Mouse (Mus musculus) forebrain, embryonic 12.5 days (tissue): ENCODE measurements at regions not wholly inside any gene's neighbourhood (a gene's known extent, or its start where the extent isn't known, plus 50 kb on each side); places are given as distances from the start of the nearest gene placed in this dataset.

Experiments
- ATAC-seq: fragments of 200-750 bp; cut with Nextera tagmentation; 2 replicates; pipeline ENCODE4 v1.8.0; 2017; ENCODE audit warnings: moderate TSS enrichment; ENCODE audit not compliant: low FRiP score
- H3K27ac ChIP-seq: fragments of 300-500 bp; sonication (generic); 2 replicates; pipeline ENCODE4 v1.5.1; 2016; ENCODE audit warnings: mild to moderate bottlenecking
- H3K27me3 ChIP-seq: fragments of 300-500 bp; sonication (generic); 2 replicates; pipeline ENCODE4 v1.6.1; 2016; ENCODE audit warnings: mild to moderate bottlenecking
- H3K36me3 ChIP-seq: fragments of 300-500 bp; sonication (generic); replicated peaks from 2 replicates; pipeline ENCODE4 v1.6.1; 2016; ENCODE audit warnings: mild to moderate bottlenecking
- H3K4me1 ChIP-seq: fragments of 300-500 bp; sonication (generic); 2 replicates; pipeline ENCODE4 v1.6.1; 2016
- H3K4me2 ChIP-seq: fragments of 300-500 bp; sonication (generic); 2 replicates; pipeline ENCODE4 v1.6.1; 2016; ENCODE audit warnings: mild to moderate bottlenecking, moderate library complexity
- H3K4me3 ChIP-seq: fragments of 300-500 bp; sonication (generic); replicated peaks from 2 replicates; pipeline ENCODE4 v1.5.1; 2016; ENCODE audit warnings: mild to moderate bottlenecking
- H3K9ac ChIP-seq: fragments of 300-500 bp; sonication (generic); 2 replicates; pipeline ENCODE4 v1.6.1; 2016; ENCODE audit warnings: mild to moderate bottlenecking
- H3K9me3 ChIP-seq: fragments of 300-500 bp; sonication (generic); 2 replicates; pipeline ENCODE4 v1.6.1; 2016
- WGBS: fragments of 180-500 bp; shearing (Covaris S2); methylation state at CpG from one replicate; pipeline ENCODE4 v1.1.7; 2016; 5-methylcytosine and 5-hydroxymethylcytosine counted together

DNA sequence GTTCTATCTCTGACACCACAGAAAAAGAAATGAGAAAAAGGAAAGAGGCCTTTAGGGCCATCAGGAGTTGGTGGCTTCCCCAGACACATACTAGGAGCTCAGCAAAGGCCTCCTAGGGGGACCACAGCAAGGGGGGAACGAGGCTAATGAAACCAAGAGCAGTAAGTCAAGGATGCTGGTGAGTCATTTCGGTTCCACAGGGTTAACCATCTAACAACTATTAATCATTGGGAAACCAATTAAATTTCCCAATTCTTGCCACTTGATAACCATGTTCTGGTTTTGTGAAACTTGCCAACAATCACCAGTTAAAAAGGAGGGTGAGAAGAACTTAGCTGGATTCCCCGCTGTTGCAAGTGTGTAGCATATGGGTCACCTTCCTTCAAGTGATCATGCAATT lies 1451.6 kb downstream of the Gsdmc2 start:
- Histone ChIP-seq H3K9me3 (no peaks in the 10 kb centered on the region), H3K27ac (no peak overlapping the region), H3K36me3 (no peaks in the 10 kb centered on the region), H3K27me3 (no peaks in the 10 kb centered on the region), H3K4me1 (no peaks in the 10 kb centered on the region), H3K4me2 (no peak overlapping the region), H3K9ac (no peak overlapping the region), H3K4me3 (no peak overlapping the region)
- 83% methylated on average over 3 of the region's 3 CpGs for WGBS
- ATAC-seq: no peak

DNA sequence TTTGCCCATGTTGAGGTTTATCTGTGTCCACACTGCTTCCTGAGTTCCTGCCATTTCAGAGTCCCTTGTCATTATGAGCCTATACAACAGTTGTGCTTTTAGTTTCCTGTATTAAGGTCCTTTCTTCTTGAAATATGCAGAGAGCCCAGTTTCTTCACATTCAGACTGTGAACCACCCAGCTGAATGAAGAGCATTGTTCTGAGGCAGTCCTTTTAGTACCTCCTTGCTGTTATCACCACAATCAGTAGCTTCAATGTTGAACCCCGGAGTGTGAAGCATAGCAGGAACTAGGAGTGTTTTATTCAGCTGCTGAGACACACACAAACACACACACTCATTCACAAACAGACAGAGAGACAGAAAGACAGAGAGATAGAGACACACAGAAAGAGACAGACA lies 1452.1 kb downstream of the Gsdmc2 start:
- no peak overlapping the region for H3K27ac ChIP-seq
- no peak overlapping the region for H3K9ac ChIP-seq
- no peak for ATAC-seq
- H3K4me2 ChIP-seq: no peak overlapping the region
- no peaks in the 10 kb centered on the region for H3K9me3 ChIP-seq
- WGBS: 41% methylated on average over 1 of the region's 1 CpGs
- H3K4me3 ChIP-seq: no peak overlapping the region
- H3K4me1 ChIP-seq: no peaks in the 10 kb centered on the region
- no peaks in the 10 kb centered on the region for H3K36me3 ChIP-seq
- no peaks in the 10 kb centered on the region for H3K27me3 ChIP-seq

GRCm38 (mm10) chr15:62392381-62392780 lies 1452.6 kb downstream of the Gsdmc2 start:
- Histone ChIP-seq H3K36me3 (no peaks in the 10 kb centered on the region), H3K4me1 (no peaks in the 10 kb centered on the region), H3K4me3 (no peak overlapping the region), H3K27me3 (no peaks in the 10 kb centered on the region), H3K4me2 (no peak overlapping the region), H3K27ac (no peak overlapping the region), H3K9me3 (no peaks in the 10 kb centered on the region), H3K9ac (no peak overlapping the region)
- ATAC-seq: no peak
- 77% methylated on average over 3 of the region's 3 CpGs for WGBS

GRCm38 (mm10) chr15:62389431-62390105 lies 1455.4 kb downstream of the Gsdmc2 start:
- Histone ChIP-seq H3K27me3 (no peaks in the 10 kb centered on the region), H3K27ac (no peak overlapping the region), H3K9me3 (no peaks in the 10 kb centered on the region), H3K4me2 (no peak overlapping the region), H3K4me3 (no peak overlapping the region), H3K36me3 (no peaks in the 10 kb centered on the region), H3K4me1 (no peaks in the 10 kb centered on the region), H3K9ac (no peak overlapping the region)
- 96% methylated on average over 3 of the region's 3 CpGs for WGBS
- ATAC-seq: no peak

GRCm38 (mm10) chr15:62382233-62382632 lies 1459.4 kb upstream of the A1bg start:
- H3K4me1 ChIP-seq: no peaks in the 10 kb centered on the region
- no peaks in the 10 kb centered on the region for H3K9me3 ChIP-seq
- no peak overlapping the region for H3K9ac ChIP-seq
- no peak overlapping the region for H3K4me2 ChIP-seq
- no peak for ATAC-seq
- no peak overlapping the region for H3K4me3 ChIP-seq
- H3K36me3 ChIP-seq: no peaks in the 10 kb centered on the region
- WGBS: 90% methylated on average over 2 of the region's 2 CpGs
- H3K27ac ChIP-seq: no peak overlapping the region
- H3K27me3 ChIP-seq: no peaks in the 10 kb centered on the region

- WGBS: 95% methylated on average over 3 of the region's 3 CpGs
- H3K27me3 ChIP-seq: no peaks in the 10 kb centered on the region
Observed at GRCm38 (mm10) chr15:62374641-62375040, 1451.8 kb upstream of the A1bg start.

GRCm38 (mm10) chr15:62361171-62361570 lies 1438.4 kb upstream of the A1bg start:
- Histone ChIP-seq H3K4me2 (no peak overlapping the region), H3K4me3 (no peak overlapping the region), H3K36me3 (no peaks in the 10 kb centered on the region), H3K27me3 (no peaks in the 10 kb centered on the region), H3K9me3 (no peaks in the 10 kb centered on the region), H3K27ac (no peak overlapping the region), H3K4me1 (no peaks in the 10 kb centered on the region), H3K9ac (no peak overlapping the region)
- ATAC-seq: no peak

More at GRCm38 (mm10) chr15:62374641-62375040, 1451.8 kb upstream of the A1bg start:
- no peak overlapping the region for H3K4me3 ChIP-seq
- H3K4me2 ChIP-seq: no peak overlapping the region
- H3K9me3 ChIP-seq: no peaks in the 10 kb centered on the region
- no peaks in the 10 kb centered on the region for H3K4me1 ChIP-seq
- no peak for ATAC-seq
- H3K27ac ChIP-seq: no peak overlapping the region
- H3K9ac ChIP-seq: no peak overlapping the region
- H3K36me3 ChIP-seq: no peaks in the 10 kb centered on the region

- H3K27ac ChIP-seq: no peak overlapping the region
- H3K4me2 ChIP-seq: no peak overlapping the region
- no peaks in the 10 kb centered on the region for H3K9me3 ChIP-seq
- 78% methylated on average over 8 of the region's 8 CpGs for whole genome bisulfite sequencing
- no peaks in the 10 kb centered on the region for H3K27me3 ChIP-seq
- ATAC-seq: no peak
- no peaks in the 10 kb centered on the region for H3K4me1 ChIP-seq
- H3K36me3 ChIP-seq: no peaks in the 10 kb centered on the region
- H3K9ac ChIP-seq: no peak overlapping the region
- no peak overlapping the region for H3K4me3 ChIP-seq
Observed at GRCm38 (mm10) chr15:62358338-62359239, 1435.8 kb upstream of the A1bg start.

- 84% methylated on average over 4 of the region's 4 CpGs for WGBS
- H3K27me3 ChIP-seq: no peaks in the 10 kb centered on the region
- no peaks in the 10 kb centered on the region for H3K9me3 ChIP-seq
- no peaks in the 10 kb centered on the region for H3K36me3 ChIP-seq
- ATAC-seq: no peak
- H3K27ac ChIP-seq: no peak overlapping the region
- no peak overlapping the region for H3K4me3 ChIP-seq
- H3K4me2 ChIP-seq: no peak overlapping the region
- H3K4me1 ChIP-seq: no peaks in the 10 kb centered on the region
- no peak overlapping the region for H3K9ac ChIP-seq
Observed at GRCm38 (mm10) chr15:62353786-62354185, 1431.0 kb upstream of the A1bg start.

DNA sequence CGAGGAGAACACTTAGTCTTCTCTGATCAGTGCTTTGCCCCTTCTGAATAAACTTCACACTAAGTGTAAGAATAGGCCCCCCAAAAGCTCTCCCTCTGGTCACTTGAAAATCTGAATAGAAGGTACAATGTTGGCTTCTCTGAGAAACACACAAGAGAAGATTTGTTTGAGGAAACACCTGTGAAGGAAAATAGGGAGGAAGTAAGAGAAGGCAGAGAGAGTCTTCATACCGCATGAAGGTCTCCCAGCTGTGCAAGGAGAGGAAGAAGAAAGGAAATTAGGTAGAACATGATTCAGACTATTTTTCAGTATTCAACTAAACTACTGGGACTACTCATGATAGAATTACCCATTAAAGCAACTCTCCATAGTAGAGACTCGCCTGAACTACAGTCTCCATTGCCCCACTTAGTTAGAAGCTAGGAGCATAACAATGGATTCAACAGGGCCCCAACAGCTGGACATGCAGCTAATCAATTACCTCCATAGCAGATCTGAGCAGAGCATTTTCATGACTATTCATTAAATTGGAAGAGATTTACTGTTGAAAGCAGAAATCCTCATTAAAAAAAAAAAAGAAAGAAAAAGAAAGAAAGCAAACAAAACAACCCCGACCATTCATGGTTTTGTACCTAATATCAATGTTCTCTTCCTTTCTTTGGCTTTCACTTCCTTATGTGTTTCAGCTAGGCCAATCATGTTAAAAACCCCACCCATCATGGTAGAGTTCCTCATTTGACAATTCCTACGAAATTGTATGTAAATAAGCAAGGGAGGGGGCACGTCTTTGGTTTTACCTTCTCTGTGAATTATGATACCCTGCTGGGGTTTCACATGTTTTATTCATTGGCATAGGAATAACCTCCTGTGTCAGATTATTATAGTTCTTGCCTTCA lies 1428.3 kb upstream of the A1bg start:
- Histone ChIP-seq H3K4me1 (no peaks in the 10 kb centered on the region), H3K9me3 (no peaks in the 10 kb centered on the region), H3K27ac (no peak overlapping the region), H3K9ac (no peak overlapping the region), H3K36me3 (no peaks in the 10 kb centered on the region), H3K27me3 (no peaks in the 10 kb centered on the region), H3K4me2 (no peak overlapping the region), H3K4me3 (no peak overlapping the region)
- 68% methylated on average over 6 of the region's 6 CpGs for WGBS
- no peak for ATAC-seq

GRCm38 (mm10) chr15:62349981-62350380 lies 1427.2 kb upstream of the A1bg start:
- WGBS: 95% methylated on average over 3 of the region's 3 CpGs
- no peak for ATAC-seq

GRCm38 (mm10) chr15:62348956-62349355 lies 1426.1 kb upstream of the A1bg start:
- Histone ChIP-seq H3K4me1 (no peaks in the 10 kb centered on the region), H3K9ac (no peak overlapping the region), H3K4me2 (no peak overlapping the region), H3K27me3 (no peaks in the 10 kb centered on the region), H3K36me3 (no peaks in the 10 kb centered on the region), H3K27ac (no peak overlapping the region), H3K4me3 (no peak overlapping the region), H3K9me3 (no peaks in the 10 kb centered on the region)
- ATAC-seq: no peak
- WGBS: 90% methylated on average over 2 of the region's 2 CpGs

More at GRCm38 (mm10) chr15:62349981-62350380, 1427.2 kb upstream of the A1bg start:
- H3K4me1 ChIP-seq: no peaks in the 10 kb centered on the region
- H3K9me3 ChIP-seq: no peaks in the 10 kb centered on the region
- H3K27ac ChIP-seq: no peak overlapping the region
- H3K36me3 ChIP-seq: no peaks in the 10 kb centered on the region
- no peak overlapping the region for H3K9ac ChIP-seq
- H3K4me2 ChIP-seq: no peak overlapping the region
- no peak overlapping the region for H3K4me3 ChIP-seq
- no peaks in the 10 kb centered on the region for H3K27me3 ChIP-seq
